In the genomic region with DNA sequence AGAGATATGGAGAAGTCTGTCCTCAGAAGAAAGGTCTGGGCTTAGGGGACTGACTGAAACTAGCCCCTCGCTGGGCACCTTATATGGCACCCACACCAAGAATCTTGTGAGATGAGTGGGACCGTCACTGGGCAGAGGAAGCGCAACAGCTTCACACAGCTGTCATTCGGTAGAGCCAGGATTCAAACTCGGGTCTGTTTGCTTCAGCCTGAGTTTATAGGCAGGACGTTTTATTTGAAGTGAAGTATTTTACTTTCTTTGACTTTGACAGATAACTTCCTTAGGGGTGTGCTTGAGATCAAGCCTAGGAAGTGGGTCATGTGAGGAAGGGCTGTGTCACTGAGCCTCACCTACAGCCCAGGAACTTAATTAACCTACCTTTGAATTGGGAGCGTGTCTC, we compare ENCODE assay signal across 13 mouse cellular contexts. TPM values are rescaled to one million over a fixed set of nuclear protein-coding genes. Genes with fewer than 3 reads are reported as not detected.
DNase-seq lines count a peak whose midpoint lies in the region; ATAC-seq and TF ChIP-seq lines count a peak whose summit lies in the region.
"Had no signal": no experiment of that assay in that cellular context is flagged by ENCODE, and none has a peak within 500 bp of the region (broad histone marks: within the 10 kb centered on the region; RNA-seq: fewer than 3 reads in every experiment).

No protein-coding gene starts in this region.

- H3K27me3 ChIP-seq in heart, embryonic 13.5 days (replicated peaks) = no peaks in the 10 kb centered on the region
- no peaks in the 10 kb centered on the region for H3K27me3 ChIP-seq in lung, postnatal 0 days (replicated peaks; ENCODE audit: insufficient read depth, low read length)
- H3K27me3 ChIP-seq in liver, embryonic 12.5 days (replicated peaks) = no peaks in the 10 kb centered on the region
- no peaks in the 10 kb centered on the region for H3K27me3 ChIP-seq in forebrain, embryonic 12.5 days
- H3K27me3 ChIP-seq: neural tube, embryonic 12.5 days had no signal

- DNase-seq in heart, postnatal 4 days = no peak
- no peak for DNase-seq in lung, postnatal 0 days (ENCODE audit: low spot score)
- no peak for DNase-seq in lung, postnatal 10 days
- DNase-seq in thymus, postnatal 36 days = peak; percentile 30 to 40
- no peak for DNase-seq in spleen, adult 18-20 months
- DNase-seq: cerebellum, postnatal 14 days; forebrain, postnatal 0 days had no signal

- H3K27ac ChIP-seq in heart, embryonic 13.5 days (replicated peaks) = peak overlapping the region; percentile 73
- H3K27ac ChIP-seq in lung, postnatal 0 days (ENCODE audit: low read length) = peak overlapping the region; percentile 51; the same call in 1 of the 2 replicates
- peak overlapping the region; percentile 49 for H3K27ac ChIP-seq in liver, embryonic 12.5 days
- no peak overlapping the region for H3K27ac ChIP-seq in forebrain, embryonic 12.5 days
- H3K27ac ChIP-seq: layer of hippocampus, adult 2 months; neural tube, embryonic 12.5 days had no signal

- peaks cover 55% of the 10 kb centered on the region for H3K4me1 ChIP-seq in heart, embryonic 13.5 days
- H3K4me1 ChIP-seq in lung, postnatal 0 days (ENCODE audit: insufficient read depth, low read depth, low read length) = peaks cover 19% of the 10 kb centered on the region
- H3K4me1 ChIP-seq in liver, embryonic 12.5 days = peaks cover 54% of the 10 kb centered on the region
- peaks cover 32% of the 10 kb centered on the region for H3K4me1 ChIP-seq in forebrain, embryonic 12.5 days

- H3K4me2 ChIP-seq in heart, embryonic 13.5 days = peak overlapping the region; percentile 26
- H3K4me2 ChIP-seq in lung, postnatal 0 days (replicated peaks; ENCODE audit: low read depth, low read length) = no peak overlapping the region; the same call in 1 of the 2 replicates
- peak overlapping the region; percentile 8; the same call in 1 of the 2 replicates for H3K4me2 ChIP-seq in liver, embryonic 12.5 days
- H3K4me2 ChIP-seq in forebrain, embryonic 12.5 days = no peak overlapping the region

- no peak overlapping the region for H3K4me3 ChIP-seq in heart, embryonic 13.5 days
- H3K4me3 ChIP-seq in lung, postnatal 0 days (ENCODE audit: low read depth, low read length) = no peak overlapping the region
- H3K4me3 ChIP-seq in liver, embryonic 12.5 days = no peak overlapping the region
- no peak overlapping the region for H3K4me3 ChIP-seq in forebrain, embryonic 12.5 days (replicated peaks)
- H3K4me3 ChIP-seq: layer of hippocampus, adult 2 months; neural tube, embryonic 12.5 days had no signal

- TF ChIP-seq EP300 in lung, postnatal 0 days (IDR thresholded peaks at IDR 0.05) = no peak

- H3K9me3 ChIP-seq in heart, embryonic 13.5 days = no peaks in the 10 kb centered on the region; the same call in 1 of the 2 replicates
- no peaks in the 10 kb centered on the region for H3K9me3 ChIP-seq in lung, postnatal 0 days (ENCODE audit: low read length)
- no peaks in the 10 kb centered on the region for H3K9me3 ChIP-seq in liver, embryonic 12.5 days (replicated peaks)
- H3K9me3 ChIP-seq in forebrain, embryonic 12.5 days = no peaks in the 10 kb centered on the region
- H3K9me3 ChIP-seq: neural tube, embryonic 12.5 days had no signal

- peaks cover 75% of the 10 kb centered on the region for H3K36me3 ChIP-seq in heart, embryonic 13.5 days
- no peaks in the 10 kb centered on the region for H3K36me3 ChIP-seq in lung, postnatal 0 days (ENCODE audit: insufficient read depth, low read length)
- peaks cover 27% of the 10 kb centered on the region; the same call in 1 of the 2 replicates for H3K36me3 ChIP-seq in liver, embryonic 12.5 days
- peaks cover 67% of the 10 kb centered on the region for H3K36me3 ChIP-seq in forebrain, embryonic 12.5 days (replicated peaks)

- WGBS in heart, embryonic 13.5 days = 82% methylated on average over 7 of the region's 7 CpGs
- 68% methylated on average over 7 of the region's 7 CpGs for WGBS in lung, postnatal 0 days
- WGBS in liver, embryonic 12.5 days (ENCODE audit: insufficient replicate concordance) = 62% methylated on average over 7 of the region's 7 CpGs
- 94% methylated on average over 7 of the region's 7 CpGs for WGBS in forebrain, embryonic 12.5 days

- H3K9ac ChIP-seq in heart, embryonic 13.5 days = no peak overlapping the region
- H3K9ac ChIP-seq in lung, postnatal 0 days (replicated peaks; ENCODE audit: low read depth) = no peak overlapping the region
- H3K9ac ChIP-seq in liver, embryonic 12.5 days = no peak overlapping the region
- no peak overlapping the region for H3K9ac ChIP-seq in forebrain, embryonic 12.5 days
- H3K9ac ChIP-seq: forebrain, postnatal 0 days; neural tube, embryonic 12.5 days had no signal

- TF ChIP-seq CTCF in lung, postnatal 0 days (IDR thresholded peaks at IDR 0.05) = no peak

- no peak for ATAC-seq in heart, embryonic 13.5 days (ENCODE audit: extremely low read depth, insufficient number of reproducible peaks, low FRiP score, low TSS enrichment)
- no peak for ATAC-seq in lung, postnatal 0 days
- ATAC-seq in liver, embryonic 12.5 days = no peak
- ATAC-seq in forebrain, embryonic 12.5 days (ENCODE audit: low FRiP score) = no peak
- ATAC-seq: forebrain, postnatal 0 days had no signal

RNA-seq across cellular contexts. Expression of gene Zscan2, which starts 4.8 kb away (rescaled TPM):
- polyA plus RNA-seq in heart, embryonic 13.5 days (2015; fragmentation: Nextera tagmentation; extraction: Ambion mirVana) = 1.9 TPM in 2 replicates
- total RNA-seq in heart, postnatal 4 days (2021) = 1 to 10 TPM; 8.4 to 9.0 TPM
- 1.1 and 1.5 TPM in 2 replicates for polyA plus RNA-seq in lung, postnatal 0 days (2015; fragmentation: Nextera tagmentation; extraction: Ambion mirVana)
- polyA plus RNA-seq in liver, embryonic 12.5 days (2016; fragmentation: Nextera tagmentation; extraction: Ambion mirVana) = 0.23 and 0.58 TPM in 2 replicates
- 3.7 and 4.5 TPM in 2 replicates for polyA plus RNA-seq in forebrain, embryonic 12.5 days (2016; fragmentation: Nextera tagmentation; extraction: Ambion mirVana)

RNA-seq across cellular contexts. Expression of gene Wdr73, which starts 35.5 kb away (rescaled TPM):
- polyA plus RNA-seq in heart, embryonic 13.5 days (2015; fragmentation: Nextera tagmentation; extraction: Ambion mirVana) = 15.6 and 18.9 TPM in 2 replicates
- total RNA-seq in heart, postnatal 4 days (2021) = 10 to 100 TPM in 1 of 2 experiments, 1 to 10 TPM in 1; 9.2 to 11.0 TPM
- 17.5 and 20.7 TPM in 2 replicates for polyA plus RNA-seq in lung, postnatal 0 days (2015; fragmentation: Nextera tagmentation; extraction: Ambion mirVana)
- 29.1 and 30.3 TPM in 2 replicates for polyA plus RNA-seq in liver, embryonic 12.5 days (2016; fragmentation: Nextera tagmentation; extraction: Ambion mirVana)
- 40.6 and 46.5 TPM in 2 replicates for polyA plus RNA-seq in forebrain, embryonic 12.5 days (2016; fragmentation: Nextera tagmentation; extraction: Ambion mirVana)

RNA-seq across cellular contexts. Expression of gene Nmb, which starts 39.4 kb away (rescaled TPM):
- polyA plus RNA-seq in heart, embryonic 13.5 days (2015; fragmentation: Nextera tagmentation; extraction: Ambion mirVana) = 3.0 and 3.2 TPM in 2 replicates
- 1 to 10 TPM; 3.1 to 3.5 TPM for total RNA-seq in heart, postnatal 4 days (2021)
- polyA plus RNA-seq in lung, postnatal 0 days (2015; fragmentation: Nextera tagmentation; extraction: Ambion mirVana) = 6.3 and 8.3 TPM in 2 replicates
- polyA plus RNA-seq in liver, embryonic 12.5 days (2016; fragmentation: Nextera tagmentation; extraction: Ambion mirVana) = 1.6 and 2.4 TPM in 2 replicates
- polyA plus RNA-seq in forebrain, embryonic 12.5 days (2016; fragmentation: Nextera tagmentation; extraction: Ambion mirVana) = 7.8 and 8.6 TPM in 2 replicates
- total RNA-seq: hematopoietic stem cell, adult 5-6 weeks had no signal

RNA-seq across cellular contexts. Expression of gene Iqgap1, which starts 39.7 kb away (rescaled TPM):
- 28.0 and 28.9 TPM in 2 replicates for polyA plus RNA-seq in heart, embryonic 13.5 days (2015; fragmentation: Nextera tagmentation; extraction: Ambion mirVana)
- total RNA-seq in heart, postnatal 4 days (2021) = 10 to 100 TPM; 77.6 to 84.1 TPM
- 153 and 183 TPM in 2 replicates for polyA plus RNA-seq in lung, postnatal 0 days (2015; fragmentation: Nextera tagmentation; extraction: Ambion mirVana)
- polyA plus RNA-seq in liver, embryonic 12.5 days (2016; fragmentation: Nextera tagmentation; extraction: Ambion mirVana) = 19.4 and 19.9 TPM in 2 replicates
- polyA plus RNA-seq in forebrain, embryonic 12.5 days (2016; fragmentation: Nextera tagmentation; extraction: Ambion mirVana) = 30.8 and 31.6 TPM in 2 replicates

Comparison
In these comparisons a context has a peak if more than half of its experiments do, and no peak if none do; other contexts are left out.
1. H3K4me2 ChIP-seq: peak in heart, embryonic 13.5 days (single experiment) and liver, embryonic 12.5 days (single experiment); none in lung, postnatal 0 days (single experiment) and forebrain, embryonic 12.5 days (single experiment).
2. DNase-seq: peak in thymus, postnatal 36 days (2 of 2); none in heart, postnatal 4 days (single experiment), lung, postnatal 0 days (single experiment), lung, postnatal 10 days (single experiment) and spleen, adult 18-20 months (0 of 2).